Mouse (Mus musculus): ENCODE data around the gene Camk2g. TPM values are rescaled to one million over a fixed set of nuclear protein-coding genes. Genes with fewer than 3 reads are reported as not detected.

The Camk2g gene
- polyA plus RNA-seq, 1 experiment: 287 TPM

DNA sequence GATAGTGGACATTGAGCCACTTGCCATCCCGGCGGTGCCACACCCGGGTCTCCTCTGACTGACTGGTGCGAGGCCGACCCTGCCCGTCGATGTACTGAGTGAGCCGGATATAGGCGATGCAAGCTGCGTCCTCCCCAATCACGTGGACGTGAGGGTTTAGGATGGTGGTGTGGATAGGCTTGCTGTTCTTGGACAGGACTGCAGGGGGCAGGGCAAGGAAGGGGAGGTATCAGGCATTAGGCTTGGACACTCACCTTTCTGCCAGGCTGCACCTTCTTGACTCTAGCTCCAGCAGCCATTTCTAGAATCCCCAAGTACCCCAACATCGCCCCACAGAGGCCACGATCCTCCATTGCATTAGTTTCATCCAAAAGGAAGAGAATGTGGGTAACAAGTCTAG, 56.6 kb downstream of the Camk2g start:
- no peak overlapping the region for H3K4me3 ChIP-seq (ENCODE audit: insufficient read depth, low read length)
- no peak for TF ChIP-seq POLR2A (IDR thresholded peaks at IDR 0.05; ENCODE audit: extremely low read depth, insufficient read depth, low read length)
- peak; percentile 56; the same call in 1 of the 2 replicates for TF ChIP-seq CTCF (IDR thresholded peaks at IDR 0.05; ENCODE audit: extremely low read depth, insufficient read depth, low read length)
- peaks cover 1% of the 10 kb centered on the region; the same call in 1 of the 2 replicates for H3K4me1 ChIP-seq (ENCODE audit: control insufficient read depth, insufficient read depth, low read length)
- no peak overlapping the region for H3K27ac ChIP-seq (ENCODE audit: insufficient read depth, low read length)

DNA sequence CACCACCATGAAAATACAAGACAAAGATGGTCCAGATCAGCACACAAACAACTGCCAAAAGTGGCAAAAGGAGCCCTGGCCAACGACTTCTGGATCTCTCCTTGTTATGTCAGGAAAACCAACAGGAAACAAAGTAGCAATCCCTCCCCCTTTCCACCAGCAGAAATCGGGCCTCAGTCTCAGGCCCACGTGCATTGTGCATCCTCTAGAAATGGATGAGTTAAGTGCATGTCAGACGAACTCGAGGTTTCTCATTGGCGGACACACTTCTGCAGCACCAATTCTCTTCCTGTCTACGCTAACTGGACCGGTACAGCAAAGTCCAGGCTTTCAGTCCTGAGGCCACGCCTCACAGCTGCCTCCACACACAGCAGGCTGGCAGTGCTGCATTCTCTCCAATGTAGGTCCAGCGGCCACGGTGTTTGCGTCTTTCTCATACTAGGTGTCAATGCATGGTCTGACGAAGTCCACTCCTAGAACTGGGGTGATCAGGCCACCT, 57.9 kb downstream of the Camk2g start:
- Histone ChIP-seq H3K27ac (ENCODE audit: insufficient read depth, low read length) (no peak overlapping the region), H3K4me3 (ENCODE audit: insufficient read depth, low read length) (no peak overlapping the region), H3K4me1 (ENCODE audit: control insufficient read depth, insufficient read depth, low read length) (peaks cover 1% of the 10 kb centered on the region; the same call in 1 of the 2 replicates)
- no peak for TF ChIP-seq CTCF (IDR thresholded peaks at IDR 0.05; ENCODE audit: extremely low read depth, insufficient read depth, low read length)
- no peak for TF ChIP-seq POLR2A (IDR thresholded peaks at IDR 0.05; ENCODE audit: extremely low read depth, insufficient read depth, low read length)

DNA sequence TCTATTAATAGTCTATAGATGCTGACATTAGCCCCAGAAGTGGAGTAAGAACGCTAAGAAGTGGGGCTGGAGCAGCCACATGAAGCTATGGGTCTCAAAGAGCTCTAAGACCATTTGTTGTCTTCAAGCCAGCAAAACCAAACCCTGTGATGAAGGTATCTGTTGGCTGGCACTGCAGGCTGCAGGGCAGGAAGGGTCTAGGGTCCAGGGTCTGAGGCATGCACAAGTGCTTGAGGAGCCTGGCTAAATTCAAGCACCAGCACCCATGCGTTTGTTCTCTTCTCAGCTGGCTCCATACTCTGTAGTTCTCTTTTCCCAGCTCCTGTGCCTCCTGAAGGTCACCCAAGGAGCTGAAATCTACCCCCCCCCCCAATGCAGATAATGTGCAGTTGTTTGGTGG, 58.8 kb downstream of the Camk2g start:
- Histone ChIP-seq H3K27ac (ENCODE audit: insufficient read depth, low read length) (no peak overlapping the region), H3K4me3 (ENCODE audit: insufficient read depth, low read length) (no peak overlapping the region; the same call in 1 of the 2 replicates), H3K4me1 (ENCODE audit: control insufficient read depth, insufficient read depth, low read length) (peaks cover 1% of the 10 kb centered on the region; the same call in 1 of the 2 replicates)
- TF ChIP-seq CTCF (IDR thresholded peaks at IDR 0.05; ENCODE audit: extremely low read depth, insufficient read depth, low read length): no peak
- no peak for TF ChIP-seq POLR2A (IDR thresholded peaks at IDR 0.05; ENCODE audit: extremely low read depth, insufficient read depth, low read length)

DNA sequence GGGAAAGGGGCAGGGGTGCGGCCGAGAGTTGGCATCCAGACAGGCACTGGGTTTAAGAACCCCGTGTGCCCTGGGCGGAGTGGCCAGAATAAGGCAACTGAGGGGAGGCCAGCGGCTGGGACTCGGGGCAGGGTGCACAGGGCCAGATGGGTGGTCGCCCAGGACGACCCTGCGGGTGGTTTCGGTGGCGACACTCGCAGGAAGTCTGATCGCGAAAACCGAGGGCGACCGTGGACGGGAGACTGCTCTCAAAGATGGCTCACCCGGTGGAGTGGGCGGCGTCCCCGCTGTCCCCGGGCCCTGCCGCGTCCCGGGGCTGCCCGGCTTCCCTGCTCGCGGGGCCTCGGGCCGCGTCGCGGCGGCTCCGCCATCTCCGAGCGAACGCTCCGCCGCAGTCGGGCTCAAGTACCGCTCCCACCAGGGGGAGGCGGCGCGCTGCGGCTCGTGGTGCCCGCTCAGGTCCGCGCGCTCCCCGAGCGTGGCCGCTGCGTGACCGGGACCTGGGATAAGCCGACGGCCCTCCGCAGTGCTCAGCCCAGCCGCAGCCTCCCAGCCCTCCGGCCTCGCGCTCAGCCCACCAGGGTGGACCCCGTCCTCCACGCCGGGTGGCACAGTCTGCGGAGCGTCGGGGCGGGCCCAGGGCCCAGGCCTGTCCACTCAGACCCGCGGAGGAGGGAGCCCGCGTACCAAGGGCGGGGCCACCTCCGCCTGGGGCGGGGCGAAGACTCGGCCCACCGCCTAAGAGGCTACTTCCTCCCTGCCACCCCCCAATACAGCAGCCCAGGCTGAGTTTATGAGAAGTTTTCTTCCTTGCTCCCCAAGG, 59.7 kb downstream of the Camk2g start, which contains the start of gene Ndst2:
Gene Ndst2 (minus strand): TSS at position 611 of the 823 bp plus-strand sequence.
- H3K27ac ChIP-seq (ENCODE audit: insufficient read depth, low read length): peak within 1 kb of the TSS; percentile 88
- TF ChIP-seq CTCF (IDR thresholded peaks at IDR 0.05; ENCODE audit: extremely low read depth, insufficient read depth, low read length) (no peak), POLR2A (IDR thresholded peaks at IDR 0.05; ENCODE audit: extremely low read depth, insufficient read depth, low read length) (0 out of 2 replicates have a peak, but pooled peaks have one; percentile 35)
- H3K4me1 ChIP-seq (ENCODE audit: control insufficient read depth, insufficient read depth, low read length): peaks cover 1% of the 10 kb centered on the region; the same call in 1 of the 2 replicates
- H3K4me3 ChIP-seq (ENCODE audit: insufficient read depth, low read length): peak within 1 kb of the TSS; percentile 85

DNA sequence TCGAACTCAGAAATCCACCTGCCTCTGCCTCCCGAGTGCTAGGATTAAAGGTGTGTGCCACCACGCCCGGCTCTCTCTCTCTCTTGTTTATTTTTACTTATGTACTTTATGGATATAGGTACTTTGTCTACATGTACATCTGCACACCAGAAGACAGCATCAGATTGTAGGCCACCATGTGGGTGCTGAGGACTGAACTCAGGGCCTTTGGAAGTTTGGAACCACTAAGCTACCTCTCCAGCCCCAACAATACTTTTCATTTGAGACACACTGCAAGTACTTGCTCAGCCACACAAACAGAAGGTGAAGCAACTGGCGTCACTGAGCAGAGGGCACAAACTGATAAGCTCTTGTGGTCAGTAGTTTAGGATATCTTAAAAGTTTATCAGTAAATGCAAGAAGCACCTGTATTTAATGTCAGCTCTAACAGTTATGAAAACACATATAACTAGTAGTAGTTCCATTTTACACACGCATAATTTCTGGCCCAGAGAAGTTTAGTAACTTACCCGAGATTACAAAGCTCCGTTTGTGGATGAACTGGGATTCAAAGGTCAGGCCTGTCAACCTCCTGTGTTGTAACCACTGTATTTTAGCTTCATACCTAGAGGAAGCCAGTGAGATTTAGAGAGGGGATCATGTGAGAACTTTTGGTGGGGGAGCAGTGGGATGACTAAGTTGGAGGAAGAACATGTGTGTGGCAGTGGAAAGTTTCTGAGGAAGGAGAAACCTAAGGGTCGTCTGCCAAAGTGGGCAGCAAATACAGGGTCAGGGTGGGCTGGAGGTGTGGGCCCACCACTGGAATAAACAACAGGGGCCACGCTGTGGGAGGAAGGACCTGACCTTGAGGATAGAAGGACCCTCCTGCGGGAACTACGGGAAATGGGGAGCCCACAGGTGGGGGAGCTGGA, 60.6 kb downstream of the Camk2g start:
- Histone ChIP-seq H3K27ac (ENCODE audit: insufficient read depth, low read length) (no peak overlapping the region), H3K4me3 (ENCODE audit: insufficient read depth, low read length) (peak overlapping the region; percentile 85)
- no peak for TF ChIP-seq CTCF (IDR thresholded peaks at IDR 0.05; ENCODE audit: extremely low read depth, insufficient read depth, low read length)
- no peak for TF ChIP-seq POLR2A (IDR thresholded peaks at IDR 0.05; ENCODE audit: extremely low read depth, insufficient read depth, low read length)

DNA sequence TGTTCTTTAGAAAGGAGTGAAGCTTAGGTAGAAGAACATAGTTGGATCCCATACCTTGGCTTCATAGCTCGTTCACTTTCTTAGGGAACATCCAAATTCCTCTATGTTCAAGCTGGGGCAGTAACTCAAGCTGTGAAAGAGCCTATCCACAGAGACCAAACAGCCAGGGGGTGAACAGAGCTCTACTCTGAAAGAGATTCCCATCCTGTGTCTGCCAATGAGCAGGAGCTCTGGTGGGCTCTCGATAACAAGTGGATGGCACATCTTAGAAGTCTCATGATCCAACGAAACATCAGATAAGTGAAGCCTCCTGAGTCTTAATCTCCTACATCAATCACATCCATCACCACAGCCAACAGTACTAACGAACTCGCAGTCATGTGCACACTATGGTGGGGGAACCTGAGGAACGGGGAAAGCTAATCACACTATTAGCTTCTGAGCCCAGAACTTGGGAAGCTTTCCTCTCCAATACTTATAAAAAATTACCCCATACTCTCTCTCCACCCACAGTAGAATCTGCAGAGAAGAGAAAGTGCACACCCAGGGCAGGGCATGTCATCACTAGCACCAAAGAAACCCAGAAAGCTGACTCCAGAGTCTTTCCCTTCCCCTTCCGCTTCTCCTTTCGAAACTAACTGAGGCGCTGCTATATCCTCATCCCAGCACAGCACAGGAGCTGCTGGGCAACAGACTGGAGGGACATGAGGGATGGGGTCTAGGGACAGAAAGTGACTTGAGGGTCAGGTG, 62.9 kb downstream of the Camk2g start:
- Histone ChIP-seq H3K4me1 (ENCODE audit: control insufficient read depth, insufficient read depth, low read length) (peaks cover 1% of the 10 kb centered on the region; the same call in 1 of the 2 replicates), H3K27ac (ENCODE audit: insufficient read depth, low read length) (no peak overlapping the region), H3K4me3 (ENCODE audit: insufficient read depth, low read length) (no peak overlapping the region)
- no peak for TF ChIP-seq POLR2A (IDR thresholded peaks at IDR 0.05; ENCODE audit: extremely low read depth, insufficient read depth, low read length)
- no peak for TF ChIP-seq CTCF (IDR thresholded peaks at IDR 0.05; ENCODE audit: extremely low read depth, insufficient read depth, low read length)

More for the DNA sequence above, 60.6 kb downstream of the Camk2g start:
- H3K4me1 ChIP-seq (ENCODE audit: control insufficient read depth, insufficient read depth, low read length): peaks cover 1% of the 10 kb centered on the region; the same call in 1 of the 2 replicates

DNA sequence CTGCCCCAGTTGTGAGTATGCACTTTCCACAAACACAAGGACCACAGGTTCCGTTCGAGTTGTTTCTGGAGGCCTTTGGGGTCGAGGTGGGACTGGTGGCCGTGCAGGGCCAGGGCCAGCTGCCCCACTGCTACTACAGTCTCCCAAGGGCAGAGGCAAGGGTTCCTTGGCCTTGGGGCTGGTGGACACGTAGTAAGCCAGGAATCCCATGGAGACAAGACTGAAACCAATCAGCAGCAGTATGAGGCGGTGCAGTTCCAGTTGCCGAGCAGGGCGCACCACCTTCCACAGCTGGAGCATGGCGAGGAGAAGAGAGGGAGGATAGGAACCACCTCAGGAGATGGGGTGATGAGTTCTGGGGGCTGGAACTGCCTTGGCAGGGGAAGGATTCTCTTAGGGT, 64.0 kb downstream of the Camk2g start:
- TF ChIP-seq CTCF (IDR thresholded peaks at IDR 0.05; ENCODE audit: extremely low read depth, insufficient read depth, low read length) (no peak), POLR2A (IDR thresholded peaks at IDR 0.05; ENCODE audit: extremely low read depth, insufficient read depth, low read length) (no peak)
- peaks cover 1% of the 10 kb centered on the region; the same call in 1 of the 2 replicates for H3K4me1 ChIP-seq (ENCODE audit: control insufficient read depth, insufficient read depth, low read length)

DNA sequence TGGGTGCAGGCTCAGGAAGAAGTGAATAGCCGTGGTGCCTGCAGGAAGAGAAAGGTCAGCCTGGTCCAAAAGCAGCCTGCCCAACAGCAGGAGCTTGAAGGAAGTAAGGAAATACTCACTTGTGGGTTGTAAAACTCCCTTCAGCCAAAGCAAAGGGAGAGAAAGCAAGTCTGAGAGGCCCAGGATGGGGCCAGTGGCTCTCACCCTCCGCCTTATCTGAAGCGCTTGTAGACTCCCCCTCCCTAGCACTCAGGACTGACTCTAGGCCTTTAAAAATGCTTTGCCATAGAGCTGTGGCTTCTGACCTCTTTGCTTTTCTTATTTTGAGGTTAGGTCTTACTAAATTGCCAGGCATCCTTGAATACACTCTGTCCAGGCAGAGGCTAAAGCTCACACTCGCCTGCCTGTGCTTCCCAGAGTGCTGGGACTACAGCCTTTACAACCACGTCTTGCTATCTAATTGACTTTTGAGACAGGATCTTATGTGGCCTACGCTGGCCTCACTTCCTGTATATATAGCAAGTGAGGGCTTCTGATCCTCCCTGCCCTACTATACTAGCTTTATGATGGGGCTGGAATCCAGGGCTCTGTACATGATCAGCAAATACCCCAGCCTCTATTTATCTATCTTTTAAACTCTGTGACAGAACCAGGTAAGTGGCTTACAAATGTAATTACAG, 68.1 kb downstream of the Camk2g start:
- Histone ChIP-seq H3K4me1 (ENCODE audit: control insufficient read depth, insufficient read depth, low read length) (no peaks in the 10 kb centered on the region; the same call in 1 of the 2 replicates), H3K4me3 (ENCODE audit: insufficient read depth, low read length) (no peak overlapping the region), H3K27ac (ENCODE audit: insufficient read depth, low read length) (no peak overlapping the region)
- TF ChIP-seq CTCF (IDR thresholded peaks at IDR 0.05; ENCODE audit: extremely low read depth, insufficient read depth, low read length): no peak
- no peak for TF ChIP-seq POLR2A (IDR thresholded peaks at IDR 0.05; ENCODE audit: extremely low read depth, insufficient read depth, low read length)

More for the DNA sequence above, 64.0 kb downstream of the Camk2g start:
- Histone ChIP-seq H3K27ac (ENCODE audit: insufficient read depth, low read length) (no peak overlapping the region), H3K4me3 (ENCODE audit: insufficient read depth, low read length) (no peak overlapping the region)

Data from cortical plate, adult 2 months (tissue).